Mouse (Mus musculus): ENCODE measurements around the gene Unc13d. TPM values are rescaled to one million over a fixed set of nuclear protein-coding genes. Genes with fewer than 3 reads are reported as not detected.
A peak's percentile ranks its signal among the peaks of the same experiment; 100 is the strongest.

Gene Unc13d
- polyA plus RNA-seq, 1 experiment = 2.4 TPM

DNA sequence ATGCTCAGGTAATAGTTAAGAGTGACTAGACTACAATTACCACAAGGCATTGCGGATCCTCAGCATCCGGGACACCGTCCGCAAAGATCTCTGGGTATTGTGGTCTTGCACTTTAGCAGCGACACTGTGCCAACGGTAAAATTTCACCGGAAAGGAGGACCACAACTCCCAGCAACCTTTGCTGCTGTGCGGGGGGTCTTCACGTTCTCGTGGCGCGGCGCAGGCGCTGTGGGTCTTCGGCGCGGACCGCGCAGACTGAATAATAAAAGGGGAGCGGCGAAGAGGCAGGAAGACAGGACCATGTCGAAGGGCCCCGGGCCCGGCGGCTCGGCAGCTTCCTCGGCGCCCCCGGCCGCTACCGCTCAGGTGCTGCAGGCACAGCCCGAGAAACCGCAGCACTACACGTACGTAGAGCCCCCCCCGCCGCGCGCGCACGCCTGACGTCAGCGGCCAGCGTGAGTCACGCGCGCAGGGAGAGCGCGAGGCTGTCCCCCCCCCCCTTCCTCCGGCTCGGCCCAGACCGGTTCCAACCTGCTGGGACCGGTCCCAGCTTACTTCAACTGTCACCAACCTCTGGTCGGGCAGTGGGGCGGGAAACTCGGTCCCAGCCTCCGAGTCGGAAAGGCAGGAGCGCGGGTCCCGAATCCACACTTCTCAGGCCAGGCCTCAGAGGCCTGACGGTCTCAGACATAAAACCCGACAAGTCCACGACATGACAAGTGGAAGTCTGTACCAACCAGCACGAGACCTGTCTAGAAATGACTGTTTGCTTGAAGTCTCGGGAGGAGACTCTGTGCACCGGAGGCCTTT is 47.5 kb downstream of the Unc13d start, which contains the start of gene Unk:
Gene Unk, plus strand, starts transcription at position 235 of the 810 bp plus-strand sequence.
- H3K4me1 ChIP-seq (ENCODE audit: control insufficient read depth, insufficient read depth, low read length) = peaks cover 8% of the 10 kb centered on the region; the same call in 1 of the 2 replicates
- peak; percentile 99 for DNase-seq
- no peaks in the 10 kb centered on the region for H3K27me3 ChIP-seq (replicated peaks; ENCODE audit: control insufficient read depth, insufficient read depth, low read length)
- no peaks in the 10 kb centered on the region for H3K36me3 ChIP-seq (ENCODE audit: control insufficient read depth, insufficient read depth, low read length)
- under 1% methylated on average over 66 of the region's 67 CpGs for WGBS
- peak within 1 kb of the TSS; percentile 65 for H3K4me3 ChIP-seq (ENCODE audit: insufficient read depth, low read depth, low read length)
- TF ChIP-seq CTCF (conservative IDR thresholded peaks at IDR 0.05; ENCODE audit: insufficient read depth, insufficient read length, low read depth, low read length) (no peak), POLR2A (IDR thresholded peaks at IDR 0.05; ENCODE audit: low read depth, low read length) (peak; percentile 80)
- H3K27ac ChIP-seq (ENCODE audit: insufficient read depth, low read depth, low read length) = peak within 1 kb of the TSS; percentile 98

DNA sequence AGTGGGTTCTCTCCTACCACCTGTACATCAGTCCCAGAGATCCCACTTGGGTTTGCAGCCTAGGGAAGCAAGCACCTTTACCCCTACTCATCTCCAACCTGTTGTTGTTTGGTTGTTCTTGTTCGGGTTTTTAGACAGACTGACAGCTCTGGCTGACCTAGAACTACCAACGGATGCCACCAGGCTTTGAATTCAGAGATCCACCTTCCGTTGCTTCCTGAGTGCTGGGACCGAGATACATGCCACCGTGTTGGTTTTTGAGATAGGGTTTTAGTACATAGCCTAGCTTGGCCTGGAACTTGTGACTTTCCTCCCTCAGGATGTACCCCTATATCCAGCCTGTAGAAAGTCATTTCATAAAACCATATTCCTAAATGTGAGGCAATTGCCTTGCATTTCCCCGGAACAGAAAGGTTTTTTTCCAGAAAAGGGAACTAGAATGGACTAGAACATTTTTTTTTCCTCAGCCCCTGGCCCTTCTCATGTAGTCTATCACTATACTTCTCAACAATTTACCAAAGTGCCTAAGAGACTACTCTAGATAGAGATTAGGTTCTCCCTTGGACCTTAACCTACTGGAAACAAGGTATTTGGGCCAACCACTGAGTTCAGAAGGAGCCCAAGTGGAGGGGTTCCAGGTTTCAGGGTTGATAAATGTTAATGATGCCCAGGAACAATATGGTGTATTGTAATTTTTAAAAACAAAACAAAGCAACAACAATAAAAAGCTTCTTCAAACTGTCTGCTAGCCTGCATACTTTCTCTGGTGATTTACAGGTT is 48.5 kb downstream of the Unc13d start:
- peak overlapping the region; percentile 87 for H3K27ac ChIP-seq (ENCODE audit: insufficient read depth, low read depth, low read length)
- no peak for TF ChIP-seq CTCF (conservative IDR thresholded peaks at IDR 0.05; ENCODE audit: insufficient read depth, insufficient read length, low read depth, low read length)
- TF ChIP-seq POLR2A (IDR thresholded peaks at IDR 0.05; ENCODE audit: low read depth, low read length) = no peak
- peak overlapping the region; percentile 60 for H3K4me3 ChIP-seq (ENCODE audit: insufficient read depth, low read depth, low read length)
- no peaks in the 10 kb centered on the region for H3K36me3 ChIP-seq (ENCODE audit: control insufficient read depth, insufficient read depth, low read length)
- no peak for DNase-seq
- H3K4me1 ChIP-seq (ENCODE audit: control insufficient read depth, insufficient read depth, low read length) = peaks cover 8% of the 10 kb centered on the region; the same call in 1 of the 2 replicates
- H3K27me3 ChIP-seq (replicated peaks; ENCODE audit: control insufficient read depth, insufficient read depth, low read length) = no peaks in the 10 kb centered on the region
- 85% methylated on average over 6 of the region's 6 CpGs for WGBS

DNA sequence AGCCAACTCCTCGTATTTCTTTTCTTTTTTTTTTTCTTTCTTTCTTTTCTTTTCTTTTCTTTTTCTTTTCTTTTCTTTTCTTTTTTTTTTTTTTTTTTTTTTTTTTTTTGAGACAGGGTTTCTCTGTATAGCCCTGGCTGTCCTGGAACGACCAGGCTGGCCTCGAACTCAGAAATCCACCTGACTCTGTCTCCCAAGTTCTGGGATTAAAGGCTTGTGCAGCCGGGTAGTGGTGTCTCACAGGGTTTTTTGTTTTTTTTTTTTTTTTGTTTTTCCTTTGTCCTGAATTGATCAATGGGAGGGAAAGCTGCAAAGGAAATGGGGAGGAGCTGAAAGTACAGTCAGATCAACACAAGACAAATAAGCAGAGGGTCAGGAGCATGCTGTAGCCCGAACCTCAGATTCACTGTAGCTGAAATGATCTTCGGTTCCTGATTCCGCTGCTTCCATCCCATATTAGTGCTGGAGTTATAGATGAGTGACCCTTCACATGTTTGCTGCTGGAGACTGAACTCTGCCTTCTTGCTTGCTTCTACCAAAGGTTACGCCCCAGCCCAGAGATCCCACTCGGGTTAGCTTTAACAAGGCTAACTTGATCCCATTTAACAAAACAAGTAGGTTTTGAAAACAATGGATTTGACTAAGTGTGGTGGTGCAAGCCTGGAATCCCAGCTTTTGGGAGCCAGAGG is 49.4 kb downstream of the Unc13d start:
- H3K4me1 ChIP-seq (ENCODE audit: control insufficient read depth, insufficient read depth, low read length) = peaks cover 8% of the 10 kb centered on the region; the same call in 1 of the 2 replicates
- H3K4me3 ChIP-seq (ENCODE audit: insufficient read depth, low read depth, low read length) = no peak overlapping the region
- TF ChIP-seq CTCF (conservative IDR thresholded peaks at IDR 0.05; ENCODE audit: insufficient read depth, insufficient read length, low read depth, low read length) (no peak), POLR2A (IDR thresholded peaks at IDR 0.05; ENCODE audit: low read depth, low read length) (no peak)
- 75% methylated on average over 9 of the region's 9 CpGs for WGBS
- H3K27me3 ChIP-seq (replicated peaks; ENCODE audit: control insufficient read depth, insufficient read depth, low read length) = no peaks in the 10 kb centered on the region
- DNase-seq = no peak
- H3K27ac ChIP-seq (ENCODE audit: insufficient read depth, low read depth, low read length) = no peak overlapping the region
- peaks cover 2% of the 10 kb centered on the region; the same call in 1 of the 2 replicates for H3K36me3 ChIP-seq (ENCODE audit: control insufficient read depth, insufficient read depth, low read length)

- H3K27ac ChIP-seq (ENCODE audit: insufficient read depth, low read depth, low read length) = peak within 1 kb of the TSS; percentile 60
- 63% methylated on average over 4 of the region's 4 CpGs for WGBS
- peak; percentile 30 for DNase-seq
- no peak within 1 kb of the TSS; the same call in 1 of the 2 replicates for H3K4me3 ChIP-seq (ENCODE audit: insufficient read depth, low read depth, low read length)
- H3K27me3 ChIP-seq (replicated peaks; ENCODE audit: control insufficient read depth, insufficient read depth, low read length) = no peaks in the 10 kb centered on the region
- TF ChIP-seq POLR2A (IDR thresholded peaks at IDR 0.05; ENCODE audit: low read depth, low read length) = no peak
- no peak for TF ChIP-seq CTCF (conservative IDR thresholded peaks at IDR 0.05; ENCODE audit: insufficient read depth, insufficient read length, low read depth, low read length)
- H3K36me3 ChIP-seq (ENCODE audit: control insufficient read depth, insufficient read depth, low read length) = peaks cover 3% of the 10 kb centered on the region; the same call in 1 of the 2 replicates
- peaks cover 8% of the 10 kb centered on the region; the same call in 1 of the 2 replicates for H3K4me1 ChIP-seq (ENCODE audit: control insufficient read depth, insufficient read depth, low read length)
Measured at GRCm38 (mm10) chr11:116027756-116028155, 50.0 kb downstream of the Unc13d start, which contains the start of gene H3f3b. Gene H3f3b (minus strand): TSS chr11:116027962.

DNA sequence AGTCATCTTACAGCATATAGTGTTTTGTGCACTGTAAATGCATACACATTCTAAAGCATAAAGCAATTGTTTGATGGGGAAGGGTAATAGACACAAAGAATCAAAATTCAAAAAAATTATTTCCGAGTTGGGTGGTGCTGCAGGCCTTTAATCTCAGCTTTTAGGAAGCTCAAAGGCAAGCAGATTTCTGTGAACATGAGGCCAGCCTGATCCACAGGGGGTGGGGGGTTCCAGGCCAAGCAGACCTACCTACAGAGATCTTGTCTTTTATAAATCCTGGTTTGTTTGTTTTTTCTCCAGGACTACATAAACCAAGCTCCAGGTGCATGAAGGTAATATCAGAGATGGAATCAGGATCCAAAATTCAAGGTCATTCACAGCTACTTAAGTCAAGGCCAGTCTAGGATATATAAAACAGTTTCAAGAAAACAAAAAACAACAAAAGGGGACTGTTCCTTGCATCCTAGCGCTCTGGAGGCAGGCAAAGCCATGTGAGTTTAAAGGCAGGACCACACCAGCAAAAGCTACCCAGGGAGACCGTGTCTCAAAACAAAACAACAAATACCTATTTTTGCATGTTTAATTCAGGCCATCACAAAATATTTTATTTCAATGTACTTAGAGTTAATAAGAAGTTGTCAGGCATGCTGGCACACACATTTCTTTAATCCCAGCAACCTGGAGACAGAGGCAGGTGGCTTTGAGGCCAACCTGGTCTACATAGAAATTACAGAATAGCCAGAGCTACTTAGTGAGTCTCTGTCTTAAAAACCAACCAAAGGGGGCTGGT is 52.5 kb downstream of the Unc13d start:
- Histone ChIP-seq H3K27me3 (replicated peaks; ENCODE audit: control insufficient read depth, insufficient read depth, low read length) (no peaks in the 10 kb centered on the region), H3K4me3 (ENCODE audit: insufficient read depth, low read depth, low read length) (no peak overlapping the region), H3K4me1 (ENCODE audit: control insufficient read depth, insufficient read depth, low read length) (no peaks in the 10 kb centered on the region; the same call in 1 of the 2 replicates), H3K36me3 (ENCODE audit: control insufficient read depth, insufficient read depth, low read length) (peaks cover 5% of the 10 kb centered on the region; the same call in 1 of the 2 replicates), H3K27ac (ENCODE audit: insufficient read depth, low read depth, low read length) (no peak overlapping the region)
- TF ChIP-seq CTCF (conservative IDR thresholded peaks at IDR 0.05; ENCODE audit: insufficient read depth, insufficient read length, low read depth, low read length) = no peak
- TF ChIP-seq POLR2A (IDR thresholded peaks at IDR 0.05; ENCODE audit: low read depth, low read length) = no peak
- 94% methylated on average over 3 of the region's 3 CpGs for WGBS
- DNase-seq = no peak

- Histone ChIP-seq H3K4me1 (ENCODE audit: control insufficient read depth, insufficient read depth, low read length) (no peaks in the 10 kb centered on the region; the same call in 1 of the 2 replicates), H3K27me3 (replicated peaks; ENCODE audit: control insufficient read depth, insufficient read depth, low read length) (no peaks in the 10 kb centered on the region), H3K36me3 (ENCODE audit: control insufficient read depth, insufficient read depth, low read length) (peaks cover 5% of the 10 kb centered on the region; the same call in 1 of the 2 replicates), H3K27ac (ENCODE audit: insufficient read depth, low read depth, low read length) (peak overlapping the region; percentile 92), H3K4me3 (ENCODE audit: insufficient read depth, low read depth, low read length) (peak overlapping the region; percentile 73)
- no peak for TF ChIP-seq CTCF (conservative IDR thresholded peaks at IDR 0.05; ENCODE audit: insufficient read depth, insufficient read length, low read depth, low read length)
- TF ChIP-seq POLR2A (IDR thresholded peaks at IDR 0.05; ENCODE audit: low read depth, low read length) = peak; percentile 100
- under 1% methylated on average over 37 of the region's 37 CpGs for WGBS
- DNase-seq = peak; percentile 99
Measured at GRCm38 (mm10) chr11:116024356-116024808, 53.4 kb downstream of the Unc13d start.
